Mouse (Mus musculus): Measurements from ENCODE around the gene Cyb5b.

The Cyb5b gene

DNA sequence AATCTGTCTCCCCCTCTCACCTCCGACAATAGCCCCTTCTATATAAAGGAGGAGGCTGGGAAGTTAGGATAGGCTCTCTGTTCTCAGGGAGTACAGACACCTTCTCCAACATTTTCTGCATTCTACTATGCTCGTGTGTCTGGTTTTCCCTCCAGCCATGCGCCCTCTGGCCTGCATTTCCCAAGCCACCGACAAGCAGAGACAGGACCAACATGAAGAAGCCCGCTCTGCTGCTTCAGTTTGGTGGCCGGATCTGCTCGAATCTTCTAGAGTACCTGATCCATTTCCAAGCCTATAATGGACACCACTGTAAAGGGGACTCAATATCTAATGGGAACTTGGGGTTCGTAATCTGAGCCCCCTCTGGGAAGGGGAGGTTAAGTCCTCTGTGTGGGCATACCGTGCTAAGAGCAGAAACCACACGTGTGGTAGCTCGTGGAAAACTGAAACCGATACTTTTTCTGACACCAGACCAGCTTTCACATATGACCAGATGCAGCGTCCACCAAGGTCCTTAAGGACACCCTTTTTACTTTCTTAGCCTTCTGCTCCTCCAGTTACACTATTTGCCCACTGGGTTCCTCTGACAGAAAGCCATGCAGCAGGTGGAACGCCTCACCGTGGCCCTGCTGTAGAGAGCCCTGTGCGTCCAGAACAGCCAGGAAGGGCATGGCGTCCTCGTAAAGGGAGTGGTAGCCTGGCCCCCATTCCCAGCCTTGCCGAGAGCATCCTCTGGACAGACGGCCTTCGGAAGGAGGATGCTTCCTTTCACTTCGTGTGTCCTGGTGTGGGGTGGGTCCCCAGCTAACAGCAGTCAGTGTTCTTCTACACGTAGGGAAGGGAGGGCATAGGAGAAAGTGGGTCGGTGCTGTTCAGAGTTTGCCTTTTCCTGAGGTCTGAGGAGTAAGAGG, 17.6 kb upstream of the Cyb5b start:
- no peak for DNase-seq

- no peak for DNase-seq
These were observed 16.6 kb upstream of the Cyb5b start for GRCm38 (mm10) chr8:107133881-107134280.

- DNase-seq: no peak
These were observed 14.3 kb upstream of the Cyb5b start for GRCm38 (mm10) chr8:107136003-107136612.

GRCm38 (mm10) chr8:107137591-107137990, 12.8 kb upstream of the Cyb5b start:
- DNase-seq: no peak

- no peak for DNase-seq
These were observed 12.1 kb upstream of the Cyb5b start for GRCm38 (mm10) chr8:107138338-107138737.

- DNase-seq: no peak
These were observed 10.6 kb upstream of the Cyb5b start for GRCm38 (mm10) chr8:107139704-107140470.

DNA sequence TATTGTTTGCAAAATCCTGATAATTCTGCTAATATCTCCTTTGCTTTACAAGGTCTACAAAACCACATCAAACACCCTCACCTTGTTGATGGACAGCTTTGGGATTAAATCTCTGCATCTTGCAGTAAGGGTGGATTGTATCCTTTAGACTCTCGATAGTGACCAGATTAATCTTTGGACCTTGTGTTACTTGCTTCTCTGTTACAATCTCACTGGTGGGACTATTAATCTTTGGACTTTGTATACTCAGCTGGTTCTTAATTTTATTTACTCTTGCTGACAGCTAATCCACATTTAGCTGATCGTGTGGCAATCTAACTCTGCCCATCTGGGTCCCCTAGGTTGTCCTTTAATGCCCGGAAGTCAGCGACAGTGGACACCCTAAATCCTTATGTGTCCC, 7.9 kb upstream of the Cyb5b start:
- no peak for DNase-seq

DNA sequence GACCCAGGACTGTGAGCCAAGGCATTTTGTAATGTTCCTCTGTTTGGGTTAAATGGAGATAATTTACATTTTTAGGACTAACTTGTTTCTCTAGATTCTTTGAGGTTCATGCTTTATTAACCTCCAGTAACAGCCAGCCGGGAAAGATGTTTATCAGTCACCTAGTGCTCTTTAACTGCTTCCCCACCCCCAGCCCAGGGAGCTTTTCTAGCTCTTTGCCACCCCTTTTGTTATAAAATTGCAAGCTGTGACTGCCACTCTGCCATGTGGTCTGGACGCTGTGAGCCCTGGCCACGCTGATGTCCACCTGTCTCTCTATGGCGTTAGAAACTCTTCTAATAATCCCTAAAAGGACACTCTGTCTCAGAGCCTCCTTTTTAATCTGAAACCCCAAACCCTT, 6.9 kb upstream of the Cyb5b start:
- peak in 1 of 2 experiments; percentile 17 for DNase-seq

- no peak for DNase-seq
These were observed 4.3 kb upstream of the Cyb5b start for GRCm38 (mm10) chr8:107146186-107146585.

- no peak for DNase-seq
These were observed 1.6 kb upstream of the Cyb5b start for GRCm38 (mm10) chr8:107148802-107149201.

DNA sequence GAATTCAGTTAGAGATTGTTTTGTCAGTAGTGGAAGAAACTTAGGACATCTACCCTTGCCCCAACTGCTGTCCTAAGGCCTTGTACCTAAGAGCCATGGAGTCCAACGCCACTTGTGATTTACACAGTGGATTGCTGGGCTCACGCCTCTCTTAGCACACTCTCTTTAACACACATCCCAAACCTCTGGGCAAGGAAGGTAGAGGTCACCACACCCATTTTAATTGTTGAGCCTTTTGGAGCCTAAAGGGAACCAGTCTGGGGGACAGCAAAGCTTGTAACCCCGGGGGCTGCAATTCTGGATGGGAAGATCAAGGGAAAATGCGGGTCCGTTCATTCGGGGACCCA, 410 bp upstream of the Cyb5b start:
- DNase-seq: no peak

DNA sequence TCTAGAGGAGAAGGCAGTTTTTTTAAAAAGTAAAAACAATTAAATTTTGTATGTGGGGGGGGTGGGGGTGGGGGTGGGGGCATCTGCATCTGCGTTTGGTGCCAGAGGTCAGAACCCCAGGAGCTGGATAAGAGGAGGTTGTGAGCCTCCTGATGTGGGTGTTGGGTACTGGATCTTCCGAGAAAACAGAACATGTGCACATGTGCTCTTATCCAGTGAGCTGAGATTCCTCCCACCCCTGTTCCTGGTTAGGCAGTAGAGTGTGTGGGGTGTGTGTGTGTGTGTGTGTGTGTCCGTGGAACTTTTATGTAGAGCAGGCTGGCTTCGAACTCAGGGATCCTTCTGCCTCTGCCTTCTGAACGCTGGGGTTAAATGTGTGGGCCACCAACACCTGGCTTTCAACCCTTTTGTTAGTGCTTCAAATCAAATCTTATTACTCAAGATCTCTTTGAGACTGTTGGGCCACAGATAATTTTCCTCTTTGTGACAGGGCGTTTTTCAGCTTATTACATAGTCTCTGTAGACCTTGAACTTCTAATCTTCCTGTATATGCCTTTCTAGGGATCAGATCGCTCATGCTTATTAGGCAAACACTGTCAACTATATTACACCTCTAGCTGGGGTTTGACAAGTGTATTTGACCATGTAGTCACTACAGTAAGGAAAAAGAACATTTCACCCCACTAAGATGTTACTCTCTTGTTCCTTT, 926 bp downstream of the Cyb5b start:
- no peak for DNase-seq

DNA sequence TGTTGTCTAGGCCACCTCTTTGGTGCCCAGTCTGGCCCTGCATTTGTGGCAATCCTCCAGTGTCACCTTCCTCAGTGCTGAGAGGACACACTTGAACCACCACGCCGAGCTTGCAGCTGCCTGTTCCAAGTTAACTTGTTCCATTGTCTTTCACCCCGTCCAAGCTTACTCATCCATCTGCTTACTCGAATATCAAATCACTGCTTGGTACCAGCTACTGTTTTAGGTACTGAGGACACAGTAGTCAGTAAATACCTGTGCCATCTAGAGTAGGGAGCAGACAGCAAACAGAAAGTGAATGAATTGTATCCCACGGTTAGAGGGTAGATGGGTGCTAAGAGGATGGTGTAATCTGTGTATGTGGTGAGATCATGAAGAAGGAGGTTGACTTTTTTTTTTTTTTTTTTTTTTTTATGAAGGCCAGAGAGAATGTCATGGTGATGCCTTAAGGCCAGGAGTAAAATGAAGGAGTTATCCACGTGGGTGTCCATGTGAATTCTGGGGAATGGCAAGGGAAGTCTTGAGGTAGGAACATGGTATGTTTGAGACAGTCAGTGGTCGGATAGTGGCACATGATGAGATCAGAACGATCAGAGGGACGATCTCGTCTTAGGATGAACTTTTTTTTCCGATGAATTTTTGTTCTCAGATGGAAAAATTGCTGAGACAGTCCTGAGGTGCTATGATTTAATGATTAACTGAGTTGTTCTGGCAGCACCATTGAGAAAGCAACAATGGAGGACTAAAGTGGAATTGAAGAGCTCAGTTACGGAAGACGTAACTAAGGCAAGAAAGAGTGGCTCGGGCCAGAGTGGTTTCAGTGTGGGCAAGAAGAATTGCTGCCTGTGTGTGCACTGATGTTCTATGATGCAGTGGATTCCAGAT, 3.1 kb downstream of the Cyb5b start:
- DNase-seq: no peak

GRCm38 (mm10) chr8:107156816-107157215, 6.4 kb downstream of the Cyb5b start:
- no peak for DNase-seq

DNA sequence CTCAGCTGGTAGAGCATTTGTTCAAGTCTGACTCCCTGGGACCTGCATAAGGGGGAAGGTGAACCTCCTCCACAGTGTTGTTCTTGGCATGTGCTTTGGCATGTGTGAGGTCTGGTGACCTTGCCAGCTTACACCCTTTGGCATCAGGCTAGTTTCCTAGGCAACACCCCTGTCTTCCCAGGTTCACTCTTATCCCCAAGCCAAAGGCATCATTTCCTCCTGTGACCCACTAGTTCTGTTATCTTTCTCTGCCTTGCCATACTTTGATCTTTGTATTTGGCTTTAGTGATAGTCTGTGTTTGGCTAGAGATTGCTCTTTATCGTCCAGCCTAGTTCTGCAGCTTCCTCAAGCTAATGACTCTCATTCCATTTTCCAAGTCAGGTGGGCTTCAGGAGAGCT, 7.4 kb downstream of the Cyb5b start:
- peak in 1 of 2 experiments; percentile 24 for DNase-seq

DNA sequence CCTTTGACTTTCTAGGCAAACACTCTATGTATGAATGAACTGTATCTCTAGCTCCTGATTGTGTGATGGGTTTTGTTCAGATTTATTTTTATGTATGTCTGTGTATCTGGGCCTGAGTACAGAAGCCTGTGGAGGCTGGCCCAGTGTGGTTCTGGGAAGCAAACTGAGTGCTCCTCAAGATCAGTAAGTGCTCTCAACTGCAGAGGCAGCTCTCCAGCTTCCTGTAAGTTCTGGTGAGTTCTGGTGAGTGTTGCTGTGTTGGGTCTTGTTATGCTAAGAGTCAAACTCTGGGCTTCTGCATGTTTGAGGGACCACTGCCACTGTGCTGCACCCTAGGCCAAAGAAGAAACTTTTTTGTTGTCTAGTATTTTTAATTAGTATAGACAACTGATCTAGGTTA, 8.4 kb downstream of the Cyb5b start:
- no peak for DNase-seq

GRCm38 (mm10) chr8:107164251-107164773, 13.9 kb downstream of the Cyb5b start:
- no peak for DNase-seq

GRCm38 (mm10) chr8:107165745-107166144, 15.3 kb downstream of the Cyb5b start:
- DNase-seq: no peak

DNA sequence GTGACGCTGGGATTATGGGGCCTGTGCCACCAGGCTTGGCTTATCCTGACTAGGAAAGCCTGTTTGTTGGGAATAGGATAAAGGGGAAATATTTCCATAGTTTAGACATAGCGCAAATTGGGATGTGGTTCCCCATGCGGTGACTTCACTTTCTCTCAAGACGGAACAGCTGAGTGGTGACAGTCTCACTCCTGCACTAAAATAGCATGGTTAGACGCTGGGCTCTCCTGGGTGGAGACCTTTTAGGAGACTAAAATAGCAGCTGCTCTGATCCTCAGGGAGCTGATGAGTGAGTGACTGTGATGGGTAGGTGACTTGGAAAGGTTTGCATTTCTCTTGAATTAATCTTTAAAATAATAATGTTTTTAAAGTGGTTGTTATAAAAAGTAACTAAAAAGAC, 17.4 kb downstream of the Cyb5b start:
- no peak for DNase-seq

DNA sequence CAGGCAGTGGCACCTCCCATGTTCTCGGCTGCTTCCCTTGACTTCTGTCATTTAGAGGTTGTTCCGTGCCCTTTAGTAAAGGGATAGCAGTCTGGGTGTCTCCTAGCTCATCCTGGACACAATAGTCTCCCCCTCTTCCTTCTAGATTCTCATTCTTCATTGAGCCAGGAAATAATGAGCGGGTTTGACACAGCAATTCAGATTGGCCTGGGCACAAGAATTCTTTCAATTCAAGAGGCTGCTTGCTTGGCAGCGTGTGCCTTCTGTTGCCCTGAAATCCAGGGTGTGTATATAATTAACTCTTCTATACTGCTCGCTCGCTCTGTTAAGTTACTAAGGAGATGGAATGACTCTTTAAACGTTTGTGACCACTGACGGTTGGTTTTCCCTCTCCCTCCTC, 21.7 kb downstream of the Cyb5b start:
- no peak for DNase-seq

- DNase-seq: no peak
These were observed 22.7 kb downstream of the Cyb5b start for GRCm38 (mm10) chr8:107172969-107173645.

All from cerebellum, adult 18-20 months (tissue).